Mouse (Mus musculus): Measurements from ENCODE around the gene Slc5a5. TPM values are rescaled to one million over a fixed set of nuclear protein-coding genes. Genes with fewer than 3 reads are reported as not detected.

Gene Slc5a5
- polyA plus RNA-seq, 1 experiment from 2014 or later: not detected

MicroRNAs within 50 kb of the gene (microRNA counts, 519-probe panel; counts per million panel counts)
- not detected for microRNA mmu-miR-1969

Small RNA genes lying within 50 kb of the gene (microRNA-seq; reads per million reads assigned to microRNA genes)
- 1.0 reads per million for gene Mir1969
- 1.3 reads per million for gene Mir7067

Other genes starting within 250 kb of the Slc5a5 start
- 21.7 and 22.3 TPM in 2 replicates for gene Pgpep1, start 232.4 kb downstream of the Slc5a5 start, polyA plus RNA-seq (2015; fragmentation: Nextera tagmentation; extraction: Ambion mirVana)
- 148 and 155 TPM in 2 replicates for gene Lsm4, start 219.5 kb downstream of the Slc5a5 start, polyA plus RNA-seq (2015; fragmentation: Nextera tagmentation; extraction: Ambion mirVana)
- gene Jund, start 193.8 kb downstream of the Slc5a5 start, polyA plus RNA-seq (2015; fragmentation: Nextera tagmentation; extraction: Ambion mirVana): 23.7 and 26.1 TPM in 2 replicates
- 0.01 and 0.02 TPM in 2 replicates for gene Iqcn, start 189.3 kb downstream of the Slc5a5 start, polyA plus RNA-seq (2015; fragmentation: Nextera tagmentation; extraction: Ambion mirVana)
- 0.13 and 0.35 TPM in 2 replicates for gene Gm3336, start 174.2 kb downstream of the Slc5a5 start, polyA plus RNA-seq (2015; fragmentation: Nextera tagmentation; extraction: Ambion mirVana)
- gene Pde4c, start 169.0 kb downstream of the Slc5a5 start, polyA plus RNA-seq (2015; fragmentation: Nextera tagmentation; extraction: Ambion mirVana): 1.4 and 1.9 TPM in 2 replicates
- gene Rab3a, start 138.1 kb downstream of the Slc5a5 start, polyA plus RNA-seq (2015; fragmentation: Nextera tagmentation; extraction: Ambion mirVana): 2.7 and 3.5 TPM in 2 replicates
- 34.7 and 37.8 TPM in 2 replicates for gene Mpv17l2, start 131.8 kb downstream of the Slc5a5 start, polyA plus RNA-seq (2015; fragmentation: Nextera tagmentation; extraction: Ambion mirVana)
- gene Pik3r2, start 116.0 kb downstream of the Slc5a5 start, polyA plus RNA-seq (2015; fragmentation: Nextera tagmentation; extraction: Ambion mirVana): 14.7 and 16.5 TPM in 2 replicates
- 6.7 and 8.2 TPM in 2 replicates for gene Mast3, start 87.7 kb downstream of the Slc5a5 start, polyA plus RNA-seq (2015; fragmentation: Nextera tagmentation; extraction: Ambion mirVana)
- 0.22 TPM in 2 replicates for gene Il12rb1, start 84.3 kb downstream of the Slc5a5 start, polyA plus RNA-seq (2015; fragmentation: Nextera tagmentation; extraction: Ambion mirVana)
- gene Arrdc2, start 53.0 kb downstream of the Slc5a5 start, polyA plus RNA-seq (2015; fragmentation: Nextera tagmentation; extraction: Ambion mirVana): 12.6 and 15.2 TPM in 2 replicates
- gene Kcnn1, start 29.5 kb downstream of the Slc5a5 start, polyA plus RNA-seq (2015; fragmentation: Nextera tagmentation; extraction: Ambion mirVana): 0.25 and 0.38 TPM in 2 replicates
- gene Ccdc124, start 18.8 kb downstream of the Slc5a5 start, polyA plus RNA-seq (2015; fragmentation: Nextera tagmentation; extraction: Ambion mirVana): 48.1 and 51.2 TPM in 2 replicates
- 2,061 and 2,126 TPM in 2 replicates for gene Rpl18a, start 4.7 kb upstream of the Slc5a5 start, polyA plus RNA-seq (2015; fragmentation: Nextera tagmentation; extraction: Ambion mirVana)
- gene Map1s, start 13.2 kb upstream of the Slc5a5 start, polyA plus RNA-seq (2015; fragmentation: Nextera tagmentation; extraction: Ambion mirVana): 15.4 and 17.6 TPM in 2 replicates

Data from liver, embryonic 15.5 days (tissue).